Mouse (Mus musculus) cortical plate, adult 2 months (tissue): ENCODE data around the gene Ric3.

Source experiments
- CTCF ChIP-seq: fragments of 200-500 bp; IDR thresholded peaks from 2 replicates; pipeline ENCODE4 v1.5.1; 2011; ENCODE audit warnings: mild to moderate bottlenecking, control low read depth, low read length; ENCODE audit not compliant: insufficient read depth; ENCODE audit errors: extremely low read depth
- POLR2A ChIP-seq: fragments of 200-500 bp; IDR thresholded peaks from 2 replicates; pipeline ENCODE4 v1.6.1; 2011; ENCODE audit warnings: mild to moderate bottlenecking, low read length, control low read depth; ENCODE audit not compliant: insufficient read depth; ENCODE audit errors: extremely low read depth

DNA sequence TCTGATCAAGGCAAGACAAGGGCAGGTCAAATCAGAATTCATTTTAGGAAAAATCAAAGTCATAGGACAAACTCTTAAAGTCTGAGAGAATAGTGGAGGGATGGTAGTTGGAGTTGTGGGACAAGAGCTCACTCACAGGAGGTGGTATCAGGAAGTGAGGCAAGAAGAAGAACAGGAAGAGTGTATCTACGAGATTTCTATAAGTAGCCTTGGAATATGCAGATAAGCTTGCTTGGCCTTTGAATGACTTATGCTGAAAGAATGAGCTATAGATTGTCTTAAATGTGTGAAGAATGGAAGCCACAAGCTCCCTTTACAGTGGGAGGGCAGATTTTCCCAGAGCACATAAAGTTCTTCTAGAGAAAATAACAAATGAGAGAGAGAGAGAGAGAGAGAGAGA is 21.8 kb upstream of the Ric3 start:
- no peak for TF ChIP-seq POLR2A
- no peak for TF ChIP-seq CTCF
